Mouse (Mus musculus) CD4-positive, CD25-positive, alpha-beta regulatory T cell, adult 9 weeks (primary cell): ENCODE data around the gene Ddx17. TPM values are rescaled to one million over a fixed set of nuclear protein-coding genes. Genes with fewer than 3 reads are reported as not detected.

Source experiments
- polyA plus RNA-seq: library from polyadenylated mRNA; unstranded; fragments of 100-300 nt; shearing (Covaris generic); gene quantifications from one replicate; pipeline ENCODE4 v1.2.1, GENCODE M21; 2017

The Ddx17 gene
- polyA plus RNA-seq, result 19.7 TPM

DNA sequence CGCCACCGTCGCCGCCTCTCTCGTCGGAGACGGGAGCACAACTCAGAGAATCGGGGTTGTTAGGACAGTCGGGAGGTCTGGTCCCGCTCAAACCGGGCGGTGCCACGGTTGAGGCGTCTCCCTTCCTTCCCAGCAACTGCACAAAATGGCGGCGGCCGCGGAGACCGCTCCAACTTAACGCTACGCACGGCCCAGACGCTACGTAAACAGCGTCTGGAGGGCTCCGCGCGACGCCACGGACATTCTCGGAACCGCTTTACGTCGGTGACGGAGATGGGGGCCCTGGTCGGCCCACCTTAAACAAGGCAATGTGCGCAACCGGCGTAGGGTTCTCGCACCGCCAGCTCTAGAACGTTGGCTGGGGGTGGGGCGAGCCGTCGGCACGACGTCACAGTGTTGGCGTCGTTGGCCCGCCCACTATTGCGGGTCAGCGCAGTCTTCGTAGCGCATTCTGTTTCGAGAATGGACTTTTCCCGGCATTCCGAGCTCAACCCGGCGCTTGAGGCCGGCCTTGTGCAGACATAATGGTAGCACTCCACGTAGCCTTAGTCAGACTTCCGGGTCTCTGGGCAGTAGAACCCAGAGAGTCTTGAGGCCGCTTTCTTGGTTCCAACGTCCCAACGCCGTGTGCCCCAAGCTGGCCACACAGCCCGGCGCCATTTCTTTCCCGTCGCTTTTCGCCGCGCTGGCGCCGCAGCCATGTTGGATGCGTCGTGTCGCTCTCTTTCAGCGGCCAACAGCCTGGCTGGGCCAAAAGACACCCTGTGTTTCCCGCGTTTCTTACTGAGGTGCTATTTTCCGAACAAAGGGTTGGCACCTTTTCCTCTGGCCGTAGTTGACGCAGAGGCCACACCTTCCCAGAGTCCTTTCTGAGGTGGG lies at the start of gene Ddx17:
TSS of gene Ddx17 (minus strand) at position 332 of the 879 bp plus-strand sequence.

DNA sequence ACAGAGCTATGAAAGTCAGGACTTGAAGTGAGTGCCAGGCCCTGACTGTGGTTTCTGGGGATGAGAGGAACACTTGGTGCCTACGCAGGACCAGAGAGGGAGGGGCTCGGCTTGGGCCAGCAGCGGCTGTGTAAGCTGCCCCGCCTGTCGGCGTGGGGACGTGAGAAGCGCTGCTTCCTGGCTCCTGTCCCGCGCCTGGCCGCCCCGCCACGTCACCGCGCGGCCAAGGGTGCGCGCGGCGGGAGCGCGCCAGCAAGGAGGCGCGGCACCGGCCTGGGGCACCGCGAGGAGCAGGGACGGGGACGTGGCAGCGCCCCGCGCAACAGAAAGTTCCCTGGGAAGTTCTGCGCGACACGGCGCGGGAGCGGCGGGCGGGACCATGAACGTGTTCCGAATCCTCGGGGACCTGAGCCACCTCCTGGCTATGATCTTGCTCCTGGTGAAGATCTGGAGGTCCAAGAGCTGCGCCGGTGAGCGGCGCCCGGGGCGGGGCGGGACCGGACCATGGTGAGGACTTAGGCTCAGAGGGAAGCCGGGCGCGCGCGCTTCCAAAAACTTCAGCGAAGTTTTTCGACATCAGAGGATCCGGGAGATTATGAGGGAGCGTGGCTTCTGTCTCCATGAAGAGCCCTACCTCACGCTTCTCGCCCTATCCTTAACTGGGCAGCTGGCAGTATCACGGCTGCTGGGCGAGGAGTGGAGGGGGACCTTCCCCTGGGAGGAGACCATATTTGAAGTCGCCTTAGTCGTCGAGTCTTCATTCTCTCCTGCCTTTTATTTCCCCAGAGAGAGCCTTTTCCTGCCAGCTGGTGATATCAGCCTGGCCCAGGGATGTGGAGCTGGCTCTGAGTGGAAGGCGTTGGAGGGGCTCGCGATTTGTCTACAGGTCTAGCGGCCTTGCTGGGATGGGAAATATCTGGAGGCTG lies 30.1 kb downstream of the Ddx17 start, which contains the start of gene Kdelr3:
TSS of gene Kdelr3 (plus strand) at position 241 of the 926 bp plus-strand sequence.

DNA sequence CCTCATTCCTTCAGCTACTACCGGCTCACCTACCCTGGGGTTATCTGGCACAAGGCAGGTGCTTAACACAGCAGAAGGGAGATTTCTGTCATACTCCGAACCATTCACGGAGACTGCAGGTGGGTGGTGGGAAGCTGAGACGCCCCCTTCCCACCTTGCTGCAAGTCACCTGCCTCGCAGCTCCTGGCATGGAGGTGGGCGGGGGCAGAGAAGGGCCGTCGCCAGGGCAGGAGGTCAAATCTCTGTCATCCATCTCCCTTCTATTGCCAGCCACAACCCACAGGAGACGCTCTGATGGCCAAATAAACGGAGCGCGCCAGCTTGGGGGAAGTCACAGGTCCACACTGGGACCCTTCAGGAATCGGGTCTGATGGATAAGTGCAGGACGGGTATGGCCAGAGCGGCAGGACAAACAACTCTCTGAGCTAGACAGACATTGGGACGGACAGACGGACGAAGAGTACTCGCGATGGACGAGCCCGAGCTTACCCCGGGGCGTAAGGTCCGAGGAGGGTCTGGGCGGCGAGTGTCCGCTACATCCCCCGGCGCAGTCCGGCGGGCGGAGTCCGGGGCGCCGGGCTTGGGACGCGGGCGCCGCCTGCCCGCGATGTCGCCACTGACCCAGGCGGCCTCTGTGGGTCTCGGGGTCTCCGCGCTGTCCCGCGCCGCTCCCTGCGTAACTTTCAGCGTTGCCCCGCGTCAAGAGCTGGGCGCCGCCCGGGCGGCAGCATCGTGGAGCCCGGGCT lies 41.7 kb downstream of the Ddx17 start, which contains the start of gene Kcnj4:
TSS of gene Kcnj4 (minus strand) at position 535 of the 746 bp plus-strand sequence.

Other genes starting within 250 kb of the Ddx17 start
- gene Pla2g6, start 218.4 kb downstream of the Ddx17 start, polyA plus RNA-seq, result 17.6 TPM
- 0.92 TPM for gene Maff, start 200.1 kb downstream of the Ddx17 start, polyA plus RNA-seq
- 26.8 TPM for gene Tmem184b, start 143.2 kb downstream of the Ddx17 start, polyA plus RNA-seq
- gene Csnk1e, start 91.2 kb downstream of the Ddx17 start, polyA plus RNA-seq, result 5.2 TPM
- gene Kcnj4, start 41.5 kb downstream of the Ddx17 start, polyA plus RNA-seq, result not detected
- not detected for gene Kdelr3, start 30.3 kb downstream of the Ddx17 start, polyA plus RNA-seq
- not detected for gene Dmc1, start 58.4 kb upstream of the Ddx17 start, polyA plus RNA-seq
- gene Fam227a, start 112.2 kb upstream of the Ddx17 start, polyA plus RNA-seq, result 0.51 TPM
- 18.2 TPM for gene Cby1, start 112.5 kb upstream of the Ddx17 start, polyA plus RNA-seq
- gene Tomm22, start 124.1 kb upstream of the Ddx17 start, polyA plus RNA-seq, result 257 TPM
- 3.0 TPM for gene Josd1, start 141.2 kb upstream of the Ddx17 start, polyA plus RNA-seq
- gene Gtpbp1, start 144.1 kb upstream of the Ddx17 start, polyA plus RNA-seq, result 41.7 TPM
- 17.5 TPM for gene Sun2, start 195.8 kb upstream of the Ddx17 start, polyA plus RNA-seq
- gene Dnal4, start 231.1 kb upstream of the Ddx17 start, polyA plus RNA-seq, result 20.3 TPM